Mouse (Mus musculus): ENCODE data around the gene Mss51. TPM values are rescaled to one million over a fixed set of nuclear protein-coding genes. Genes with fewer than 3 reads are reported as not detected.
A peak's percentile ranks its signal among the peaks of the same experiment; 100 is the strongest.

Gene Mss51
- total RNA-seq, 2 experiments from 2014 or later: 0.97 to 1.2 TPM

GRCm38 (mm10) chr14:20451765-20452331, 44.9 kb downstream of the Mss51 start, which contains the start of gene Cfap70:
Cfap70 (minus strand) TSS chr14:20452226.
- peak; percentile 70 for DNase-seq

- DNase-seq: no peak
These were observed 45.4 kb downstream of the Mss51 start for GRCm38 (mm10) chr14:20451302-20451701.

DNA sequence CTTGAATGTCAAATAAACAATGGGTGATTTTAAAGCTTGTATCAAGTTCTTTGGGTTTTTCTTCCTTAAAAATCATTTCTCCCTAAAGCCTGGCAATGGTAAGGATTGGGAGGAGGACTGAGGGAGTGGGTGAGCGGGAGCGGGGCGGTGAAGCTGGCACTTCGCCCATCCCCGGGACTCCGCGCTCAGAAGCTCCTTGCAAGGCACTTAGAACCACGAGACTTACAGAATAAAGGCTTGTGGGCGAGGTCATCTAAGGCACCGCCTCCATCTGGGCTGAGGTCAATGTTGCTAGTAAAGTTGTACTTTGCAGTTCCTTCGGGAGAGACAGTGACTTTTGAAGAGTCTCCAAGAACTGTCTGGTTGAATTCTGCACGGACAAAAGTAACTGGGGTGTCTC, 49.5 kb downstream of the Mss51 start:
- no peak for DNase-seq

DNA sequence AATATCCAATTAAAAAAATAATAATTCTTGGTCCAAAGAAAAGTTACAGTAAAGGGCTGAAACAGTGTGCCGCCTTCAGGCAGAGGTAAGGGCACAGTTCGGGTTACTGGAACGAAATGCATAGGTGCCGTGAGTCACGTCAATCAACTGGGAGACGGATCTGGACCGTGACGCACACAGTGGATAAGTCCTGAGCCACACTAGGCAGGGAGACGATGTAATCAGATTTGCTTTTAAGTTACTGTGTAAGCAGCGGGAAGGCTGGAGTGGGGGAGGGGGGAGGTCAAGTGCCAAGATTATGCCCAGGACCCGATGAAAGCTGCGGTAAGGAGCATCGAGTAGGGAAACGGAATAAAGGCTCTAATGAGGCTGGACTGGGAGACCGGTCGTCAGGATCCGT, 54.4 kb downstream of the Mss51 start:
- DNase-seq: no peak

- DNase-seq: no peak
These were observed 59.7 kb downstream of the Mss51 start for GRCm38 (mm10) chr14:20436976-20437375.

Other genes starting within 250 kb of the Mss51 start
- gene Kcnk16, start 227.7 kb downstream of the Mss51 start, total RNA-seq (2021): not detected
- 10 to 100 TPM; 19.7 to 20.3 TPM for gene Nudt13, start 202.2 kb downstream of the Mss51 start, total RNA-seq (2021)
- 10 to 100 TPM; 33.6 to 35.7 TPM for gene Ecd, start 148.8 kb downstream of the Mss51 start, total RNA-seq (2021)
- gene Fam149b, start 148.7 kb downstream of the Mss51 start, total RNA-seq (2021): 10 to 100 TPM; 34.4 to 35.8 TPM
- 10 to 100 TPM; 39.7 to 42.5 TPM for gene Dnajc9, start 108.0 kb downstream of the Mss51 start, total RNA-seq (2021)
- 10 to 100 TPM; 68.8 to 70.0 TPM for gene Mrps16, start 103.3 kb downstream of the Mss51 start, total RNA-seq (2021)
- gene Cfap70, start 44.7 kb downstream of the Mss51 start, total RNA-seq (2021): under 1 TPM; 0.29 to 0.54 TPM
- 10 to 100 TPM; 49.5 to 57.1 TPM for gene Anxa7, start 16.8 kb downstream of the Mss51 start, total RNA-seq (2021)
- 10 to 100 TPM; 71.7 to 79.0 TPM for gene Ppp3cb, start 49.7 kb upstream of the Mss51 start, total RNA-seq (2021)
- gene Usp54, start 144.2 kb upstream of the Mss51 start, total RNA-seq (2021): 10 to 100 TPM; 15.2 to 15.4 TPM
- 1 to 10 TPM; 5.6 to 7.5 TPM for gene Myoz1, start 159.6 kb upstream of the Mss51 start, total RNA-seq (2021)
- 100 to 1,000 TPM; 230 to 272 TPM for gene Synpo2l, start 171.5 kb upstream of the Mss51 start, total RNA-seq (2021)
- gene Sec24c, start 177.4 kb upstream of the Mss51 start, total RNA-seq (2021): 100 to 1,000 TPM in 1 of 2 experiments, 10 to 100 TPM in 1; 96.3 to 110 TPM
- 10 to 100 TPM; 11.4 to 11.8 TPM for gene Fut11, start 198.1 kb upstream of the Mss51 start, total RNA-seq (2021)
- gene Chchd1, start 206.1 kb upstream of the Mss51 start, total RNA-seq (2021): 100 to 1,000 TPM in 1 of 2 experiments, 10 to 100 TPM in 1; 87.0 to 104 TPM
- 10 to 100 TPM; 81.7 to 83.6 TPM for gene Zswim8, start 210.7 kb upstream of the Mss51 start, total RNA-seq (2021)
- gene Ndst2, start 237.7 kb upstream of the Mss51 start, total RNA-seq (2021): 10 to 100 TPM; 18.2 to 18.3 TPM

Data from heart, postnatal 4 days (tissue).